Mouse (Mus musculus) ES-E14 (cell line): ENCODE data around the gene Malsu1. TPM values are rescaled to one million over a fixed set of nuclear protein-coding genes. Genes with fewer than 3 reads are reported as not detected.

ENCODE experiments used
- DNase-seq: peaks from one replicate; pipeline ENCODE4 v3.0.0-alpha.2; 2013; ENCODE audit warnings: low read depth, low spot score
- H3K27ac ChIP-seq: 2 replicates; pipeline ENCODE4 v1.5.1; 2012; ENCODE audit warnings: low read depth, mild to moderate bottlenecking, low read length, moderate library complexity, mixed read lengths; ENCODE audit not compliant: poor library complexity, insufficient read depth, severe bottlenecking
- H3K36me3 ChIP-seq: 2 replicates; pipeline ENCODE4 v1.6.1; 2012; ENCODE audit warnings: mild to moderate bottlenecking, low read length, moderate library complexity, mixed read lengths; ENCODE audit not compliant: control insufficient read depth, poor library complexity, insufficient read depth, severe bottlenecking
- H3K4me1 ChIP-seq, 2 experiments: fragments of 150-350 bp in 1 of 2; sonication (generic) in 1 of 2; 2 replicates each; pipeline ENCODE4 v1.6.1; 2012; ENCODE audit warnings: low read length in 2 of 2, mild to moderate bottlenecking in 1 of 2, mixed read lengths in 1 of 2; ENCODE audit not compliant: control insufficient read depth in 2 of 2, insufficient read depth in 2 of 2, poor library complexity in 1 of 2
- H3K4me3 ChIP-seq, 2 experiments: fragments of 150-350 bp in 1 of 2; sonication (generic) in 1 of 2; 2 replicates each; pipeline ENCODE4 v1.5.1; 2012; ENCODE audit warnings: low read length in 2 of 2, low read depth in 1 of 2, mild to moderate bottlenecking in 1 of 2, mixed read lengths in 1 of 2; ENCODE audit not compliant: insufficient read depth in 1 of 2, poor library complexity in 1 of 2, severe bottlenecking in 1 of 2
- H3K9ac ChIP-seq: 2 replicates; pipeline ENCODE4 v1.6.1; 2012; ENCODE audit warnings: low read depth, mild to moderate bottlenecking, low read length, mixed read lengths; ENCODE audit not compliant: poor library complexity, insufficient read depth, severe bottlenecking
- H3K9me3 ChIP-seq: fragments of 150-350 bp; sonication (generic); 2 replicates; pipeline ENCODE4 v1.6.1; 2012; ENCODE audit warnings: low read depth, mild to moderate bottlenecking, low read length; ENCODE audit not compliant: control insufficient read depth, insufficient read depth
- CHD2 ChIP-seq: IDR thresholded peaks from 2 replicates; pipeline ENCODE4 v1.6.1; 2014; ENCODE audit warnings: mild to moderate bottlenecking, low read depth, low read length, inconsistent platforms
- HCFC1 ChIP-seq: IDR thresholded peaks from 2 replicates; pipeline ENCODE4 v1.6.1; 2012; ENCODE audit warnings: low read length, inconsistent platforms, borderline replicate concordance; ENCODE audit not compliant: insufficient read depth
- MAFK ChIP-seq: IDR thresholded peaks from 2 replicates; pipeline ENCODE4 v1.6.1; 2014; ENCODE audit warnings: mild to moderate bottlenecking, low read depth, low read length, inconsistent platforms; ENCODE audit not compliant: insufficient read depth
- ZC3H11A ChIP-seq: IDR thresholded peaks from 2 replicates; pipeline ENCODE4 v1.6.1; 2012; ENCODE audit warnings: low read depth, mild to moderate bottlenecking, inconsistent platforms, low read length, borderline replicate concordance
- ZNF384 ChIP-seq: IDR thresholded peaks from 2 replicates; pipeline ENCODE4 v1.6.1; 2012; ENCODE audit warnings: low read depth, low read length, inconsistent platforms
- in situ Hi-C, 2 experiments: fragments of 600-800 bp; cut with MboI; formaldehyde crosslinking; loops; one replicate each; pipeline ENCODE4 v1.15.1; 2025; ENCODE audit warnings: low sequenced_read_pairs in 2 of 2, inconsistent platforms in 1 of 2; ENCODE audit not compliant: unreplicated experiment in 2 of 2
- total RNA-seq: library from RNA; depleted of rRNA; stranded (reverse); fragments of 300-350 nt; gene quantifications from 2 replicates; pipeline ENCODE4 v1.2.3, GENCODE M21; 2012

Gene Malsu1
- total RNA-seq, 1 experiment = 28.8 TPM

DNA sequence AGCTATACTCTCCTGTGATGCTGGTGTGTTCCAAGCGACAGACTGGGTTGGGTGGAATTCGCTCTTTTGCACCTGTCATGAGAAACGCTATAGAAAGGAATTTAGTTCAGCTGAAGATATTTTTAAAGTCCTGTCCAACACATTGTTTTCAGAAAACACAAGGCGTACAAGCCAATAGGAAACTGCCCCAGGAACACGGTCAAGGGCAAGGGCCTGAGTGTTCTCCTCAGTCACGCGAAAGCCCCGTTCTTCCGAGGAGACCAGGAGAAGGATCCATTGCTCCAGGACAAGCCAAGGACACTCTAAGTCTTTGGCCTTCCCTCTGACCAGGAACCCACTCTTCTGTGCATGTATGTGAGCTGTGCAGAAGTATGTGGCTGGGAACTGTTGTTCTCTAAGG lies 17.6 kb upstream of the Malsu1 start:
- TF ChIP-seq CHD2 = no peak
- TF ChIP-seq MAFK = no peak
- TF ChIP-seq ZNF384 = no peak
- TF ChIP-seq HCFC1 = no peak
- no peak for TF ChIP-seq ZC3H11A
- Histone ChIP-seq H3K9ac (no peak overlapping the region), H3K9me3 (no peaks in the 10 kb centered on the region), H3K36me3 (no peaks in the 10 kb centered on the region), H3K27ac (no peak overlapping the region), H3K4me1 (peaks cover 0 to 3% of the 10 kb centered on the region in 2 experiments; a peak in 1 of 4 replicates), H3K4me3 (no peak overlapping the region)
- no peak for DNase-seq
- in situ Hi-C loops = no loop called here

DNA sequence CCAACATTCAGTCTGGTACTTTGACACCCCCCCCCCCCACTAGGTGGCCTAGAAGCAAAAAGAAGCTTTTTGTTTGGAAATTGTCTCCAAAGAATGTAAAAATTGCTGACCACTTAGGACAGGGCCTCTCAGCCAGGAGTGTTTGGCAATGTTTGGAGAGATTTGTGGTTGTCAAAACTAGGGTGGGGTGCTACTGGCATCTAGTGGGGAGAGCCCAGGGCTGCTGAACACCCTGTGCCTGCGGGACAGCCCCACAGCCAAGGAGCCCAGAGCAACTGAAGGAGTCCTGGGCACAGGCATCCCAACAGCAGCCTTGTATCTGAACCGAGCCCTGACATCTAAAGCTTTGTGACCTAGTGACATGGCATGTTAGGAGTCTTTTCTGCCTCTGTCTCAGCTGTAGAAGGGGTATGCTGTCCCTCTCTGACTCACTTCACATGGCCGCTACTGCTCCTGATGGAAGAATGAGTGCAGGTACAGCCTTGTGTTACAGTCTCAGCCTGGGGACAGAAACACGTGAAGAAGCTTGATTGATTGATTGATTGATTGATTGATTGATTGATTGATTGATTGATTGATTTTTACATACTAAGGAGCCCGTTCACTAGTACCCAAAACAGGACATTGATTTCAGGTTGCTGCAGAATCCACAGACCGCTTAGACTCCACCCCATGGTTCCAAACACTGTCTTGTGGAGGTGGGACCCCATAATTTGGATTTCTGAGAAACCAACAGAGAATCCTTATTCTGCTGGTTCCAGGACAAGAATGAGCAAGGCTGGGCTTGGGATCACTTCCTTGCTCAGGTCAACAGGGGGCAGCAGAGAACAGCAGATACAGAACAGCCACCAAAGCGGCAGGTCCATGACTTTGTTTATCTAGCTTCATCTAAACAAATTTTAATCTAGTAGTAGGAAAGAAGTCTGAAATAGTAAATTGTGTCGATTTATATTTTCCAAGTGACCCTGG lies 16.3 kb upstream of the Malsu1 start:
- Histone ChIP-seq H3K4me3 (no peak overlapping the region), H3K36me3 (no peaks in the 10 kb centered on the region)
- TF ChIP-seq ZNF384 = no peak
- TF ChIP-seq ZC3H11A = peak; percentile 79
- TF ChIP-seq MAFK = no peak

DNA sequence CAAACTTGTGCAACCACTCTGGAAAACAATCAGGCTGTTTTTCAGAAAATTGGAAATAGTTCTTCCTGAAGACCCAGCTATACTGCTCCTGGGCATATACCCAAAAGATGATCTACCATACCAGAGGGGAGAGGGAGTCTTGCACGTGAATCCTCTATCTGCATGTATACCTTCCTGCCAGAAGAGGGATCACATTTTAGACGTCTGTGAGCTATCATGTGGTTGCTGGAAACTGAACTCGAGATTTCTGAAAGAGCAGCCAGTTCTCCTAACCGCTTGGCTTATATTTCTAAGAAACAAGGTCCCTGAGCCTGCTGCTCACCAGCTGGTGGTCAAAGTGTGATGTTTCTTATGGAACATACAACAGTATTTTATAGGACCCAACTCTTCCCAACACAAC lies 5.2 kb upstream of the Malsu1 start:
- TF ChIP-seq CHD2 (no peak), ZC3H11A (no peak), HCFC1 (no peak), MAFK (no peak), ZNF384 (no peak)
- Histone ChIP-seq H3K9me3 (no peaks in the 10 kb centered on the region), H3K9ac (peak overlapping the region; percentile 31; the same call in 1 of the 2 replicates), H3K36me3 (no peaks in the 10 kb centered on the region), H3K4me1 (peaks cover 0 to 3% of the 10 kb centered on the region in 2 experiments; a peak in 1 of 4 replicates), H3K4me3 (no peak overlapping the region), H3K27ac (no peak overlapping the region)
- in situ Hi-C loops = loop anchor here in 1 of 2 experiments (10.0 kb wide), 1 partner anchor 296 kb away; the partner anchor contains the start of gene Fam221a
- DNase-seq = no peak

More for the DNA sequence above, 16.3 kb upstream of the Malsu1 start:
- Histone ChIP-seq H3K9me3 (no peaks in the 10 kb centered on the region), H3K9ac (no peak overlapping the region), H3K4me1 (peaks cover 0 to 3% of the 10 kb centered on the region in 2 experiments; a peak in 1 of 4 replicates), H3K27ac (no peak overlapping the region)
- in situ Hi-C loops = no loop called here
- no peak for DNase-seq

DNA sequence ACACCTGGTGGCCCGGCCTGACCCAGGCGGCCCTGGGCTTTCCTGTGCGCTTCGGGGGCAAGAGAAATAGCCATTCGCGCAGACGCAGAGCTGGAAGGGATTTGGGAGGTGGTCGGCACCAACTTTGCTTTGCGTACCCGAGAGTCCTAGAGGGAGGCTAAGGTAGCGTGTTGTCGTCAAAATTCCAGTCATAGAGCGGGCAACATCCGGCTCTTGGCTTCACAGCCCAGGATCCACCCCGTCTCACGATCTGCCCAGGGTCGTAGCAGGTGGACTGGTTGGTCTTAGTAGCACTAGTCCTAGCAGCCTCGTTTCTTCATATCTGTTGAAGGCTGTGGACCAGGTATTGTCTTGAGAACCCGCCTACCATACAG lies 509 bp downstream of the Malsu1 start:
- no peaks in the 10 kb centered on the region for H3K9me3 ChIP-seq
- H3K27ac ChIP-seq = peak overlapping the region; percentile 29; the same call in 1 of the 2 replicates
- H3K9ac ChIP-seq = peak overlapping the region; percentile 91
- no peaks in the 10 kb centered on the region; the same call in 1 of the 2 replicates for H3K36me3 ChIP-seq
- no peak for TF ChIP-seq MAFK
- TF ChIP-seq HCFC1 = no peak
- TF ChIP-seq ZC3H11A = no peak
- no peak for TF ChIP-seq ZNF384
- no peak for TF ChIP-seq CHD2
- in situ Hi-C loops = no loop called here
- H3K4me1 ChIP-seq = peaks cover 0 to 6% of the 10 kb centered on the region in 2 experiments; a peak in 2 of 4 replicates
- H3K4me3 ChIP-seq = peak overlapping the region; percentile 81 to 82
- DNase-seq = no peak
